Mouse (Mus musculus): ENCODE data around the gene Rnf207. TPM values are rescaled to one million over a fixed set of nuclear protein-coding genes. Genes with fewer than 3 reads are reported as not detected.

Rnf207 gene
- polyA plus RNA-seq, 1 experiment from 2014 or later = 0.36 TPM

DNA sequence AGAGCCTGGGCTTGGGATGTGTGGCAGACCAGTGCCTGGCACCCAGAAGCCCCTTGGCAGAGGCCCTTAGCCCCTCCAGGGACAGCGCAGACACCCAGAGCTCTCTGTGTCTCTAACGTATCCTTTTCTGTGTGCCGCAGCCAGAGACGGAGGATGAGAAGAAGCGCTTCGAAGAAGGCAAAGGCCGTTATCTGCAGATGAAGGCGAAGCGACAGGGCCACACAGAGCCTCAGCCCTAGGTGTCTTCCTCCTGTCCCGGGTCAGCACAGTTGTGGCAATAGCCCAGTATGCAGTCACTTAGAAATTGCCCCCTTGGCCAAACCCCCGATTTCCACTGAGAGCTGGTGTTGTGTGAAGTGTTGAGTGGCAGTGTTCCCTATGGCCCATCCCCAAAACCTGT lies 47.5 kb downstream of the Rnf207 start:
- Histone ChIP-seq H3K9me3 (ENCODE audit: low read depth, low read length) (no peaks in the 10 kb centered on the region), H3K4me1 (ENCODE audit: insufficient read depth) (peaks cover 16% of the 10 kb centered on the region; the same call in 1 of the 2 replicates), H3K9ac (no peak overlapping the region), H3K4me3 (ENCODE audit: low read depth, low read length) (no peak overlapping the region), H3K27me3 (ENCODE audit: insufficient read depth, low read length) (peaks cover 7% of the 10 kb centered on the region), H3K36me3 (ENCODE audit: insufficient read depth) (no peaks in the 10 kb centered on the region), H3K4me2 (no peak overlapping the region), H3K27ac (ENCODE audit: low read depth) (peak overlapping the region; percentile 80; the same call in 1 of the 2 replicates)
- ATAC-seq (ENCODE audit: insufficient read depth) (no peak), DNase-seq (no peak)
- TF ChIP-seq CTCF (IDR thresholded peaks at IDR 0.05; ENCODE audit: low read depth) = no peak
- WGBS = 87% methylated on average over 11 of the region's 11 CpGs

DNA sequence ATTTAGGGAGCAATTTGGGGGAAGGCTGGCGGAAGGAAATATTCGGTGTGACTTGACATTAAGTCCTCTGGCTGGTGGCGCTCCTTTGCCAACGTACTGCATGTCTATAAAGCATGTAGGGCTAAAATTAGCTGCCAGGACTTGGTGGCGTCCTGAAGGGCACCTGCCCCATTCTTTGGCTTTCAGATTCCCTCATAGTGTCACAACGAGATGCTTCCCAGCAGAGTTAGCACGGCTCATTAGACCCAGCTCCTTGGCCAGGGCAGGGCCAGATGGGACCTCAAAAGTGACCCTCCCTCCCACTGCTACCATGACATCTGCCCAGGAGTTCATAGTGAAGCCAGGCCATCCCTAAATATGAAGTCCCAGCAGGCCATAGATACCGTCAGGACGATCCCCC lies 48.2 kb downstream of the Rnf207 start:
- H3K4me3 ChIP-seq (ENCODE audit: low read depth, low read length) = no peak overlapping the region
- no peaks in the 10 kb centered on the region for H3K36me3 ChIP-seq (ENCODE audit: insufficient read depth)
- no peak for ATAC-seq (ENCODE audit: insufficient read depth)
- peaks cover 7% of the 10 kb centered on the region for H3K27me3 ChIP-seq (ENCODE audit: insufficient read depth, low read length)
- DNase-seq = no peak
- no peaks in the 10 kb centered on the region for H3K9me3 ChIP-seq (ENCODE audit: low read depth, low read length)
- H3K4me1 ChIP-seq (ENCODE audit: insufficient read depth) = peaks cover 16% of the 10 kb centered on the region; the same call in 1 of the 2 replicates
- TF ChIP-seq CTCF (IDR thresholded peaks at IDR 0.05; ENCODE audit: low read depth) = no peak
- 81% methylated on average over 9 of the region's 9 CpGs for WGBS
- no peak overlapping the region for H3K27ac ChIP-seq (ENCODE audit: low read depth)
- no peak overlapping the region for H3K4me2 ChIP-seq
- no peak overlapping the region for H3K9ac ChIP-seq

- ATAC-seq (ENCODE audit: insufficient read depth) (no peak), DNase-seq (no peak)
- peaks cover under 1% of the 10 kb centered on the region; the same call in 1 of the 2 replicates for H3K27me3 ChIP-seq (ENCODE audit: insufficient read depth, low read length)
- no peak overlapping the region for H3K4me2 ChIP-seq
- no peak overlapping the region for H3K9ac ChIP-seq
- WGBS = 87% methylated on average over 13 of the region's 13 CpGs
- TF ChIP-seq CTCF (IDR thresholded peaks at IDR 0.05; ENCODE audit: low read depth) = no peak
- no peaks in the 10 kb centered on the region for H3K9me3 ChIP-seq (ENCODE audit: low read depth, low read length)
- H3K4me1 ChIP-seq (ENCODE audit: insufficient read depth) = peaks cover 16% of the 10 kb centered on the region; the same call in 1 of the 2 replicates
- no peak overlapping the region for H3K27ac ChIP-seq (ENCODE audit: low read depth)
- no peak overlapping the region for H3K4me3 ChIP-seq (ENCODE audit: low read depth, low read length)
- H3K36me3 ChIP-seq (ENCODE audit: insufficient read depth) = no peaks in the 10 kb centered on the region
Measured at GRCm38 (mm10) chr4:152269967-152270366, 48.8 kb downstream of the Rnf207 start.

DNA sequence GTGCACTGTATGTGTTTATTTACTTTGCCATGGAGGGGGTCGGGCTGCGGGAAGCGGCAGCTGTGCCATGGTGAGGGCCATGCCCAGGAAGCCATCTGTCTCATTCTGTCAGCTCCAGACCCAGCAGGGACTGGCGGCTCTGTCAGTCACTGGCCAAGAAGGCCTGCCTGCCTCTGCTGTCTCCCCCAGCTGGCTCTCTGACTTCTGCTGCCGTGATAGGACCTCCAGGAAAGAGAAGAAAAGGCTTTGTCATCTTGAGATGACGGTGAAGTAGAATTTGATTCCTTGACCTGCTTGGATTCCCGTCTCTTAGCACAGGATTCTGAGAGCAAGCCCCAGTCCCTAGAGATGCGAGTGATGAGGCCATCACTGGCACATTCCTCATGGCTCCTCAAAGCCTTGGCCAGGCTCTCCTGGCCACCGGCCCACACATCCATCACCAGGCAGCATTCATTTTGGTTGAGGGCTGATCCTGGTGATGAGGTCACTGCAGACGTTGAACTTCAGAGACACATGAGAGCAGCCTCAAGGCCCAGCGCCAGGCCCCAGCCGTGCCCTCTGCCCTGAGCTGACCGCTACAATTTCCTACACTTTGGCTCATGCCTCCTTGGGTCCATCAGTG lies 50.9 kb downstream of the Rnf207 start:
- Histone ChIP-seq H3K27ac (ENCODE audit: low read depth) (no peak overlapping the region), H3K9ac (no peak overlapping the region), H3K4me3 (ENCODE audit: low read depth, low read length) (no peak overlapping the region), H3K36me3 (ENCODE audit: insufficient read depth) (no peaks in the 10 kb centered on the region), H3K4me2 (no peak overlapping the region), H3K27me3 (ENCODE audit: insufficient read depth, low read length) (no peaks in the 10 kb centered on the region), H3K9me3 (ENCODE audit: low read depth, low read length) (no peaks in the 10 kb centered on the region), H3K4me1 (ENCODE audit: insufficient read depth) (peaks cover 16% of the 10 kb centered on the region)
- no peak for TF ChIP-seq CTCF (IDR thresholded peaks at IDR 0.05; ENCODE audit: low read depth)
- 45% methylated on average over 13 of the region's 13 CpGs for WGBS
- ATAC-seq (ENCODE audit: insufficient read depth) (no peak), DNase-seq (peak; percentile 39)

- Histone ChIP-seq H3K4me3 (ENCODE audit: low read depth, low read length) (no peak overlapping the region), H3K4me1 (ENCODE audit: insufficient read depth) (peaks cover 11% of the 10 kb centered on the region), H3K27ac (ENCODE audit: low read depth) (no peak overlapping the region), H3K9me3 (ENCODE audit: low read depth, low read length) (no peaks in the 10 kb centered on the region), H3K36me3 (ENCODE audit: insufficient read depth) (no peaks in the 10 kb centered on the region), H3K4me2 (no peak overlapping the region), H3K27me3 (ENCODE audit: insufficient read depth, low read length) (no peaks in the 10 kb centered on the region), H3K9ac (no peak overlapping the region)
- no peak for TF ChIP-seq CTCF (IDR thresholded peaks at IDR 0.05; ENCODE audit: low read depth)
- WGBS = 39% methylated on average over 10 of the region's 10 CpGs
- ATAC-seq (ENCODE audit: insufficient read depth) = no peak
- DNase-seq = no peak
Measured at GRCm38 (mm10) chr4:152266236-152266895, 52.4 kb downstream of the Rnf207 start.

- Histone ChIP-seq H3K4me2 (no peak overlapping the region), H3K4me3 (ENCODE audit: low read depth, low read length) (no peak overlapping the region), H3K4me1 (ENCODE audit: insufficient read depth) (peaks cover 9% of the 10 kb centered on the region; the same call in 1 of the 2 replicates), H3K27me3 (ENCODE audit: insufficient read depth, low read length) (no peaks in the 10 kb centered on the region), H3K36me3 (ENCODE audit: insufficient read depth) (no peaks in the 10 kb centered on the region), H3K9ac (no peak overlapping the region), H3K27ac (ENCODE audit: low read depth) (no peak overlapping the region), H3K9me3 (ENCODE audit: low read depth, low read length) (no peaks in the 10 kb centered on the region)
- WGBS = 45% methylated on average over 5 of the region's 5 CpGs
- no peak for DNase-seq
- no peak for ATAC-seq (ENCODE audit: insufficient read depth)
- TF ChIP-seq CTCF (IDR thresholded peaks at IDR 0.05; ENCODE audit: low read depth) = no peak
Measured at GRCm38 (mm10) chr4:152265791-152266190, 53.0 kb downstream of the Rnf207 start.

DNA sequence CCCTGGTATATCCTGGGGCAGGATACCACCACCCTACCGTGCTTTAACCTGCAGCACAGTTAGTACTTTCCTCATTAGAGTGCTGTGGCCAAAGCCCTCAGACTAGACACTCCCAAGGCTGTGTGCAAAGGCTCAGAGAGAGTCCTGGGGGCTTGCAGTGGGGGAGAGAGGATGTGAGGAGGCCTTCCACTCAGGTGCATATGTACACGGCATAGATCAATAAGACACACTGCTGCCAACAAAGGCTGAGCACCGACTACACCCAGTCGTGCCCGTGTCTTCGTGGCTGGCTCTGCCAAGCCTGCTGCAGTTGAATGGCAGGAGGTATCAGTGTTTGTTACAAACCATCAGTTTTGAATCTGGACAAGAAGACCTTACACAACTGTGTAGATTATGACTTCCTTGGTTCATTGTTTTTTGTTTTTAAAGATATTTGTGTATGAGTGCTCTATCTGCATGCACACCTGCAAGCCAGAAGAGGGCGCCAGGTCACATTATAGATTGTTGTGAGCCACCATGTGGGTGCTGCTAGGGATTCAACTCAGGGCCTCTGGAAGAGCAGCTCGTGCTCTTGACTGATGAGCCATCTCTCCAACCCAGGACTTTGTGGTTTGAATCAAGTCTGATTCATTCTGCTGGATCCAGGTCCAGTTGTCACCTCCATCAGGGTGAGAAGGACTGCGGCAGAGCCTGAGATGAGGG lies 53.8 kb downstream of the Rnf207 start:
- Histone ChIP-seq H3K27ac (ENCODE audit: low read depth) (no peak overlapping the region), H3K27me3 (ENCODE audit: insufficient read depth, low read length) (no peaks in the 10 kb centered on the region), H3K9me3 (ENCODE audit: low read depth, low read length) (no peaks in the 10 kb centered on the region), H3K4me3 (ENCODE audit: low read depth, low read length) (no peak overlapping the region), H3K4me1 (ENCODE audit: insufficient read depth) (peaks cover 9% of the 10 kb centered on the region; the same call in 1 of the 2 replicates), H3K36me3 (ENCODE audit: insufficient read depth) (0 out of 2 replicates have a peak, but pooled peaks cover 5% of the 10 kb centered on the region), H3K4me2 (no peak overlapping the region), H3K9ac (no peak overlapping the region)
- WGBS = 85% methylated on average over 9 of the region's 9 CpGs
- TF ChIP-seq CTCF (IDR thresholded peaks at IDR 0.05; ENCODE audit: low read depth) = peak; percentile 42
- ATAC-seq (ENCODE audit: insufficient read depth) (no peak), DNase-seq (no peak)
